Mouse (Mus musculus) heart, embryonic 16.5 days (tissue): ENCODE data around the gene Gipr. TPM values are rescaled to one million over a fixed set of nuclear protein-coding genes. Genes with fewer than 3 reads are reported as not detected.
A peak's percentile ranks its signal among the peaks of the same experiment; 100 is the strongest.
"Not testable (repeated sequence)": the region's sequence is repeated elsewhere in the genome, so short reads cannot be mapped to it uniquely, and the experiment has no call there.

Source experiments
- ATAC-seq: fragments of 200-750 bp; cut with Nextera tagmentation; replicated peaks from 2 replicates; pipeline ENCODE4 v1.8.0; 2017; ENCODE audit warnings: moderate number of reproducible peaks; ENCODE audit not compliant: insufficient read depth, low FRiP score; ENCODE audit errors: extremely low read depth
- H3K27ac ChIP-seq: fragments of 300-500 bp; sonication (generic); 2 replicates; pipeline ENCODE4 v1.5.1; 2014; ENCODE audit warnings: mild to moderate bottlenecking, low read length, control low read depth, moderate library complexity
- H3K27me3 ChIP-seq: fragments of 300-500 bp; sonication (generic); 2 replicates; pipeline ENCODE4 v1.6.1; 2014; ENCODE audit warnings: low read length, mixed read lengths; ENCODE audit not compliant: control insufficient read depth, insufficient read depth
- H3K36me3 ChIP-seq: fragments of 300-500 bp; sonication (generic); 2 replicates; pipeline ENCODE4 v1.6.1; 2014; ENCODE audit not compliant: control insufficient read depth, insufficient read depth
- H3K4me1 ChIP-seq: fragments of 300-500 bp; sonication (generic); 2 replicates; pipeline ENCODE4 v1.6.1; 2014; ENCODE audit warnings: low read length, mixed read lengths; ENCODE audit not compliant: control insufficient read depth, insufficient read depth
- H3K4me2 ChIP-seq: fragments of 300-500 bp; sonication (generic); 2 replicates; pipeline ENCODE4 v1.6.1; 2014; ENCODE audit warnings: low read depth, mild to moderate bottlenecking, control low read depth, low read length
- H3K4me3 ChIP-seq: fragments of 300-500 bp; sonication (generic); 2 replicates; pipeline ENCODE4 v1.5.1; 2014; ENCODE audit warnings: mild to moderate bottlenecking, control low read depth, low read length
- H3K9ac ChIP-seq: fragments of 300-500 bp; sonication (generic); 2 replicates; pipeline ENCODE4 v1.6.1; 2014; ENCODE audit warnings: low read length, control low read depth
- H3K9me3 ChIP-seq: fragments of 300-500 bp; sonication (generic); replicated peaks from 2 replicates; pipeline ENCODE4 v1.6.1; 2016; ENCODE audit warnings: low read length; ENCODE audit not compliant: control insufficient read depth
- WGBS: fragments of 180-500 bp; shearing (Covaris S2); extraction: QIAGEN DNeasy Blood & Tissue Kit; methylation state at CpG from one replicate; pipeline ENCODE4 v1.1.7; 2014; 5-methylcytosine and 5-hydroxymethylcytosine counted together
- polyA plus RNA-seq: library from polyadenylated mRNA; unstranded; fragments of >200 nt; fragmentation: Nextera tagmentation; extraction: Ambion mirVana; gene quantifications from 2 replicates; pipeline ENCODE4 v1.2.1, GENCODE M21; 2015

The Gipr gene
- polyA plus RNA-seq, 1 experiment from 2014 or later, result 104 TPM

GRCm38 (mm10) chr7:19160115-19160514 lies 5.8 kb downstream of the Gipr start:
- peak overlapping the region; percentile 36 for H3K4me3 ChIP-seq
- ATAC-seq, result no peak
- no peaks in the 10 kb centered on the region for H3K9me3 ChIP-seq
- peaks cover 6% of the 10 kb centered on the region for H3K27me3 ChIP-seq
- H3K4me2 ChIP-seq, result peak overlapping the region; percentile 66
- WGBS, result under 1% methylated on average over 20 of the region's 20 CpGs
- H3K4me1 ChIP-seq, result peaks cover 27% of the 10 kb centered on the region
- 0 out of 2 replicates have a peak, but pooled peaks cover 4% of the 10 kb centered on the region for H3K36me3 ChIP-seq
- peak overlapping the region; percentile 61 for H3K9ac ChIP-seq
- no peak overlapping the region for H3K27ac ChIP-seq

GRCm38 (mm10) chr7:19159411-19159810 lies 6.5 kb downstream of the Gipr start:
- H3K27me3 ChIP-seq, result peaks cover 6% of the 10 kb centered on the region
- H3K4me2 ChIP-seq, result peak overlapping the region; percentile 66; the same call in 1 of the 2 replicates
- peaks cover 20% of the 10 kb centered on the region for H3K4me1 ChIP-seq
- ATAC-seq, result no peak
- H3K9ac ChIP-seq, result no peak overlapping the region
- no peak overlapping the region for H3K27ac ChIP-seq
- H3K36me3 ChIP-seq, result 0 out of 2 replicates have a peak, but pooled peaks cover 4% of the 10 kb centered on the region
- no peak overlapping the region for H3K4me3 ChIP-seq
- no peaks in the 10 kb centered on the region for H3K9me3 ChIP-seq
- WGBS, result 18% methylated on average over 18 of the region's 18 CpGs

- ATAC-seq, result no peak
- Histone ChIP-seq H3K4me3 (no peak overlapping the region), H3K27ac (no peak overlapping the region), H3K4me2 (no peak overlapping the region), H3K36me3 (peaks cover 8% of the 10 kb centered on the region; the same call in 1 of the 2 replicates), H3K9ac (no peak overlapping the region), H3K4me1 (peaks cover 12% of the 10 kb centered on the region), H3K9me3 (no peaks in the 10 kb centered on the region), H3K27me3 (peaks cover 6% of the 10 kb centered on the region)
- WGBS, result 71% methylated on average over 11 of the region's 11 CpGs
Observed at GRCm38 (mm10) chr7:19158601-19159000, 7.3 kb downstream of the Gipr start.

GRCm38 (mm10) chr7:19157160-19157800 lies 8.6 kb downstream of the Gipr start:
- 0 out of 2 replicates have a peak overlapping the region, but pooled peaks have one; percentile 47 for H3K27ac ChIP-seq
- H3K27me3 ChIP-seq, result peaks cover 6% of the 10 kb centered on the region
- H3K4me1 ChIP-seq, result peaks cover 11% of the 10 kb centered on the region
- peaks cover 15% of the 10 kb centered on the region for H3K36me3 ChIP-seq
- H3K4me2 ChIP-seq, result peak overlapping the region; percentile 46; the same call in 1 of the 2 replicates
- no peaks in the 10 kb centered on the region for H3K9me3 ChIP-seq
- WGBS, result 7% methylated on average over 30 of the region's 30 CpGs
- peak overlapping the region; percentile 15; the same call in 1 of the 2 replicates for H3K4me3 ChIP-seq
- ATAC-seq, result peak; percentile 66
- H3K9ac ChIP-seq, result peak overlapping the region; percentile 56

DNA sequence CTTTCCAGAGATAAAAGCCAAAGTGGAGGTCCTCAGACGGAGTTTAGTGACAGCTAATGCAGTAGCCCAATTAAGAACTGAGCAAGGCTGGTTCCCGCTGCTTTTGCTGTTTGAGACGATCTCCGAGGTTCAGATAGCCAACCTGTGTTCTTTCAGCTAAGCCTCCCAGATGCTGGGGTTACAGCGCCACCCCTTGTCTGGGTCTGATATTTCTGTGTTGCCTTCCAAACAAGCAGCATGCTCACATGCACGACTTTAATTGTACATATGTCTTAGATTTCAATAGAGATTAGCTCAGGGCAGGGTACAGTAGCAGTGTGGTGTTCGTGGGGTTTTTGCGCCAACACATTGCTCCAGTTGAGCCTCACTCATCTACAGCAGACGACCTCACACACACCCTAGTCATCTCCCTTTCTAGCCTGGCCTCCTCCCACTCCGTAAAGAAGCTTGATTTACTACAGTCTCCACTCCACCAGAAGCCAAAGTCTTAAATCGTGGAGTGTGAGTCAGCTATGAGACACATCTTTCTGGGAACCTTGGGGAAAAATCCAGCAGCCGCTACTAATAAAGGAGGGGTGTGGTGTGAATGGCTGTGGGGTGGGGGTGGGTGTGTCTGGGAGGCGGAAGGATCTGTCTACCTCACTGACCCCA lies 10.0 kb downstream of the Gipr start:
- WGBS, result 62% methylated on average over 13 of the region's 13 CpGs

DNA sequence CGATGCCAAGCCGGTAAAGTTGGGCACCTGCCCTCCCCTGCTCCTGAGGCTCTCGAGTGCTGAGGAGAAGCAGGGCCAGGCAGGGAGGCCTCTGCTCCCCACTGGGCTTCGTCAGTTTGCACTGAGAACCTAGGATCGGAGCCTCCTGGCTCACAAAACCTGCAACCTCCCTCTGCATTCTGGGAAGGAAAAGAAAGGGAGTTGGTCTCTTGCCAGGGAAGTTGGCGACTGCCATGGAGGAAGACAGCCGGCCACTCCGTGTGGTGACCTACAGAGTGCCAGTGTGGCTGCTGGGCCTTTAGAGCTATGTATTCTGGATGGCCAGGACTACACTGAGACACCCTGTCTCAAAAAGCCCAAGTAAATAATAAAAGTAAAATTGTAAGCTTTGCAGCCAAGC lies 11.1 kb downstream of the Gipr start:
- H3K27ac ChIP-seq, result no peak overlapping the region
- H3K4me1 ChIP-seq, result peaks cover 13% of the 10 kb centered on the region
- 65% methylated on average over 8 of the region's 8 CpGs for WGBS
- H3K9ac ChIP-seq, result no peak overlapping the region
- no peak overlapping the region for H3K4me2 ChIP-seq
- peaks cover 6% of the 10 kb centered on the region for H3K27me3 ChIP-seq
- peaks cover 17% of the 10 kb centered on the region for H3K36me3 ChIP-seq
- ATAC-seq, result no peak
- no peak overlapping the region for H3K4me3 ChIP-seq
- H3K9me3 ChIP-seq, result no peaks in the 10 kb centered on the region

More for the DNA sequence above, 10.0 kb downstream of the Gipr start:
- no peaks in the 10 kb centered on the region for H3K9me3 ChIP-seq
- peaks cover 17% of the 10 kb centered on the region for H3K36me3 ChIP-seq
- H3K9ac ChIP-seq, result no peak overlapping the region
- no peak overlapping the region for H3K4me2 ChIP-seq
- peaks cover 11% of the 10 kb centered on the region for H3K4me1 ChIP-seq
- no peak for ATAC-seq
- no peak overlapping the region for H3K27ac ChIP-seq
- H3K4me3 ChIP-seq, result no peak overlapping the region
- peaks cover 6% of the 10 kb centered on the region for H3K27me3 ChIP-seq

GRCm38 (mm10) chr7:19151121-19151520 lies 14.8 kb downstream of the Gipr start:
- H3K36me3 ChIP-seq, result peaks cover 17% of the 10 kb centered on the region
- not testable (repeated sequence) for H3K27me3 ChIP-seq, ATAC-seq, H3K27ac ChIP-seq, H3K9me3 ChIP-seq, H3K4me3 ChIP-seq, H3K4me2 ChIP-seq, H3K9ac ChIP-seq
- 87% methylated on average over 10 of the region's 10 CpGs for WGBS
- H3K4me1 ChIP-seq, result peaks cover 13% of the 10 kb centered on the region

DNA sequence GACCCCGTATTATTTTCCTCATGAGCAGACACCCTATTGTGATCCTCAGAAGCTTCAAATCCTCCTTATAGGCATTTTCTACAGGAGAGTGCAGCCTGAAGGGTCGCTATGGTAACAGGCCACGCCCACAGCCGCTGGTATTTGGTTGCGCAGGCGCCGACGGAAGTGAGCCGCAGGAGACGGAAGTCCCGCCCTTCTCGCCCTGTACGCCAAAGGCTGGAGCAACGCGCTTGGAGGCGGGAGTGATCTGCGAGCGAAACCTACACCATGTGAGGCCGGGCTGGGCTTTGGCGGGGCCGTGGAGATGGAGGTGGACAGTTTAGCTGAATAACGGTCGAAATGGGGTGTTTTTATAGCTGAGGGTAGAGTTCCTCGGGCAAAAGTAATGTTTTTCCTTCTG lies 16.3 kb downstream of the Gipr start, which contains the start of gene Snrpd2:
Snrpd2 (plus strand) TSS at position 97 of the 400 bp plus-strand sequence.
- Histone ChIP-seq H3K27me3 (no peaks in the 10 kb centered on the region), H3K9ac (peak within 1 kb of the TSS; percentile 79), H3K4me1 (peaks cover 13% of the 10 kb centered on the region), H3K9me3 (no peaks in the 10 kb centered on the region), H3K36me3 (peaks cover 17% of the 10 kb centered on the region), H3K4me2 (peak within 1 kb of the TSS; percentile 90), H3K27ac (peak within 1 kb of the TSS; percentile 87), H3K4me3 (peak within 1 kb of the TSS; percentile 79)
- ATAC-seq, result peak; percentile 87
- under 1% methylated on average over 24 of the region's 24 CpGs for WGBS
